Mouse (Mus musculus) right cerebral cortex, adult 2 months (tissue): ENCODE measurements around the gene Lhpp.

Experiments
- DNase-seq, 2 experiments: peaks; one replicate each; pipeline ENCODE4 v3.0.0; 2021 to 2022; ENCODE audit warnings: low spot score in 2 of 2

Lhpp gene

GRCm38 (mm10) chr7:132610468-132611318 lies at the start of gene Lhpp:
Gene Lhpp (plus strand): TSS chr7:132610638.
- DNase-seq, result peak; percentile 81 to 85

GRCm38 (mm10) chr7:132565831-132566230 lies 44.6 kb upstream of the Lhpp start:
- no peak for DNase-seq

GRCm38 (mm10) chr7:132568817-132569216 lies 41.6 kb upstream of the Lhpp start:
- no peak for DNase-seq

GRCm38 (mm10) chr7:132570071-132570470 lies 40.4 kb upstream of the Lhpp start:
- DNase-seq, result no peak

- DNase-seq, result no peak
These were observed 39.0 kb upstream of the Lhpp start for GRCm38 (mm10) chr7:132571481-132571880.

- DNase-seq, result no peak
These were observed 37.7 kb upstream of the Lhpp start for GRCm38 (mm10) chr7:132572738-132573137.

GRCm38 (mm10) chr7:132573205-132573604 lies 37.2 kb upstream of the Lhpp start:
- no peak for DNase-seq

GRCm38 (mm10) chr7:132574646-132575045 lies 35.8 kb upstream of the Lhpp start:
- no peak for DNase-seq

GRCm38 (mm10) chr7:132575623-132576022 lies 34.8 kb upstream of the Lhpp start:
- peak; percentile 82 to 84 for DNase-seq

GRCm38 (mm10) chr7:132576116-132576650 lies 34.3 kb upstream of the Lhpp start, which contains the start of gene Oat:
Gene Oat (minus strand): TSS chr7:132576398.
- peak; percentile 94 to 96 for DNase-seq

- no peak for DNase-seq
These were observed 33.5 kb upstream of the Lhpp start for GRCm38 (mm10) chr7:132576891-132577290.

GRCm38 (mm10) chr7:132580511-132580910 lies 29.9 kb upstream of the Lhpp start:
- DNase-seq, result no peak

GRCm38 (mm10) chr7:132581441-132581840 lies 29.0 kb upstream of the Lhpp start:
- no peak for DNase-seq

GRCm38 (mm10) chr7:132585695-132586491 lies 24.5 kb upstream of the Lhpp start:
- no peak for DNase-seq

GRCm38 (mm10) chr7:132587167-132587566 lies 23.3 kb upstream of the Lhpp start:
- DNase-seq, result no peak

GRCm38 (mm10) chr7:132589610-132590009 lies 20.8 kb upstream of the Lhpp start:
- DNase-seq, result no peak

GRCm38 (mm10) chr7:132593762-132594161 lies 16.7 kb upstream of the Lhpp start:
- no peak for DNase-seq

- DNase-seq, result no peak
These were observed 16.1 kb upstream of the Lhpp start for GRCm38 (mm10) chr7:132594325-132594724.

GRCm38 (mm10) chr7:132595787-132596186 lies 14.7 kb upstream of the Lhpp start:
- DNase-seq, result no peak

- no peak for DNase-seq
These were observed 13.7 kb upstream of the Lhpp start for GRCm38 (mm10) chr7:132596557-132597250.

- DNase-seq, result no peak
These were observed 13.0 kb upstream of the Lhpp start for GRCm38 (mm10) chr7:132597251-132598041.
